Mouse (Mus musculus) liver, postnatal 0 days (tissue): ENCODE results near the gene Igsf3.

Experiments
- CTCF ChIP-seq: sonication (generic); IDR thresholded peaks from 2 replicates; pipeline ENCODE4 v1.5.1; 2016; ENCODE audit warnings: antibody characterized with exemption, low read depth
- EP300 ChIP-seq: IDR thresholded peaks from 2 replicates; pipeline ENCODE4 v1.6.1; 2016; ENCODE audit warnings: antibody characterized with exemption, low read depth, mild to moderate bottlenecking

- no peak for TF ChIP-seq CTCF
- no peak for TF ChIP-seq EP300
Observed at GRCm38 (mm10) chr3:101410202-101410601, 33.3 kb downstream of the Igsf3 start.
